Mouse (Mus musculus): ENCODE results near the gene Ttc26. TPM values are rescaled to one million over a fixed set of nuclear protein-coding genes. Genes with fewer than 3 reads are reported as not detected.
"Not testable (repeated sequence)": the region's sequence is repeated elsewhere in the genome, so short reads cannot be mapped to it uniquely, and the experiment has no call there.

Ttc26 gene
- polyA plus RNA-seq, 1 experiment from 2014 or later, result 3.8 TPM

GRCm38 (mm10) chr6:38432457-38432856 lies 51.2 kb downstream of the Ttc26 start:
- H3K27ac ChIP-seq; H3K9ac ChIP-seq; H3K27me3 ChIP-seq (replicated peaks); H3K4me1 ChIP-seq (replicated peaks); ATAC-seq; H3K4me3 ChIP-seq (replicated peaks); H3K36me3 ChIP-seq; H3K9me3 ChIP-seq: not testable (repeated sequence)
- peak overlapping the region; percentile 79; the same call in 1 of the 2 replicates for H3K4me2 ChIP-seq (replicated peaks)
- 77% methylated on average over 5 of the region's 5 CpGs for WGBS

DNA sequence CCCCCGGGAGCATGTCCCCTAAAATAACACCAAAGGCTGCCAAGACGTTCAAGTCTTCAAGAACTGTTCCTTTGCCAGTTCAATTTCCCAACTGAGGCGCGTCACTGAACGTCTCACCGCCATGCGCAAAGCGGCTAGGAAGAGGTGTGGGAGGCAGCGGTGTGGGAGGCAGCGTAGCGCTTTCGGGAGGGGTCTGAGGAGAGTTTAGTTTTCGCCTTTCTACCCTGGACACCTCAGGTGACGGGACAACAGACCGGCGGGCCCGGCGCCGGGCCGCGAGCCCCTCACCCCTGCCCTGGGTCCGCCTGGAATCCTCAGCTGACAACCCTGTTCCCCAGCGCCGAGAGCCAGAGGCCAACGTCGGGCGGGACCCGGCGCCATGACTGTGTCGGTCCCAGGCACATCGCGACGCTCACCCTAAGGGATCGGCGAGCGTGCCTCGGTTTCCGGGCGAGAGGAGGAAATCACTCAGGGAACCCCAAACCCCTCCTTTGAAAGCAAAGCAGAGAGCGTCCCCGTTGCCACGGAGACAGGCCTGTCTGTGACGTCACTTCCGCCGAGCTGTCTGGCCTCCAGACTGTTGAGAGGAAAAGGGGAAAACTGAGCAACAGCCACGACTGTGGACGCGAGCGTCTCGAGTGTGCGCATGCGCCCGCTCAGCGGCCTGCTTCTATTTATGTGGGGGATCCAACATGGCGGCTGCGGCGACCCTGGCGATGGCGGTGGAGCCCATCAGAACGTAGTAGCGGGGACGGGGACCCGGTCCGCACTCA lies 52.2 kb downstream of the Ttc26 start, which contains the start of gene Ubn2:
Gene Ubn2, plus strand, starts transcription at position 690 of the 773 bp plus-strand sequence.
- ATAC-seq, result peak; percentile 99
- H3K9ac ChIP-seq, result peak within 1 kb of the TSS; percentile 94
- 0 out of 2 replicates have a peak, but pooled peaks cover 2% of the 10 kb centered on the region for H3K4me1 ChIP-seq (replicated peaks)
- no peaks in the 10 kb centered on the region for H3K9me3 ChIP-seq
- no peaks in the 10 kb centered on the region for H3K27me3 ChIP-seq (replicated peaks)
- peak within 1 kb of the TSS; percentile 97 for H3K27ac ChIP-seq
- no peaks in the 10 kb centered on the region for H3K36me3 ChIP-seq
- H3K4me2 ChIP-seq (replicated peaks), result peak within 1 kb of the TSS; percentile 79
- WGBS, result under 1% methylated on average over 64 of the region's 64 CpGs
- H3K4me3 ChIP-seq (replicated peaks), result peak within 1 kb of the TSS; percentile 97

GRCm38 (mm10) chr6:38434055-38435023 lies 53.1 kb downstream of the Ttc26 start:
- H3K36me3 ChIP-seq, result no peaks in the 10 kb centered on the region
- under 1% methylated on average over 106 of the region's 118 CpGs for WGBS
- peak; percentile 76 for ATAC-seq
- peak overlapping the region; percentile 97 for H3K27ac ChIP-seq
- H3K27me3 ChIP-seq (replicated peaks), result no peaks in the 10 kb centered on the region
- H3K4me1 ChIP-seq (replicated peaks), result 0 out of 2 replicates have a peak, but pooled peaks cover 2% of the 10 kb centered on the region
- H3K4me2 ChIP-seq (replicated peaks), result peak overlapping the region; percentile 76
- peak overlapping the region; percentile 97 for H3K4me3 ChIP-seq (replicated peaks)
- peak overlapping the region; percentile 94 for H3K9ac ChIP-seq
- H3K9me3 ChIP-seq, result no peaks in the 10 kb centered on the region

GRCm38 (mm10) chr6:38443842-38444241 lies 62.6 kb downstream of the Ttc26 start:
- Histone ChIP-seq H3K4me1 (replicated peaks) (no peaks in the 10 kb centered on the region), H3K36me3 (0 out of 2 replicates have a peak, but pooled peaks cover 3% of the 10 kb centered on the region), H3K27me3 (replicated peaks) (no peaks in the 10 kb centered on the region), H3K27ac (no peak overlapping the region), H3K9ac (no peak overlapping the region), H3K4me3 (replicated peaks) (no peak overlapping the region), H3K9me3 (no peaks in the 10 kb centered on the region), H3K4me2 (replicated peaks) (no peak overlapping the region)
- WGBS, result 63% methylated on average over 3 of the region's 3 CpGs
- ATAC-seq, result no peak

DNA sequence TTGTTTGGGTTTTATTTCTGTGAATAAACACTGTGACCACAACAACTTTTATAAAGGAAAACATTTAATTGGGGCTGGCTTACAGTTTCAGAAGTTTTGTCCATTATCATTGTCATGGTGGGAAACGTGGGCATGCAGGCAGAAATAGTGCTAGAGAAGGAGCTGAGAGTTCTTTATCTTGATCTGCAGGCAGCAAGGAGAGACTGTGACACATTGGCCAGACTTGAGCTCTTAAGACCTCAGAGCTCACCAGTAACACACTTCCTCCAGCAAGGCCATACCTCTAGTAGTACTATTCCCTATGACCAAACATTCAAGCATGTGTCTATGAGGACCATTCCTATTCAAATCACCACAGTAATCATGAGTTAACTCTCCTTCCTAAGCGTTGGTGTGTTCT lies 67.0 kb downstream of the Ttc26 start:
- Histone ChIP-seq H3K9me3 (no peaks in the 10 kb centered on the region), H3K4me2 (replicated peaks) (no peak overlapping the region), H3K4me1 (replicated peaks) (no peaks in the 10 kb centered on the region), H3K27ac (no peak overlapping the region), H3K27me3 (replicated peaks) (no peaks in the 10 kb centered on the region), H3K4me3 (replicated peaks) (no peak overlapping the region), H3K9ac (no peak overlapping the region), H3K36me3 (0 out of 2 replicates have a peak, but pooled peaks cover 3% of the 10 kb centered on the region)
- ATAC-seq, result no peak
- WGBS, result 87% methylated on average over 2 of the region's 2 CpGs

DNA sequence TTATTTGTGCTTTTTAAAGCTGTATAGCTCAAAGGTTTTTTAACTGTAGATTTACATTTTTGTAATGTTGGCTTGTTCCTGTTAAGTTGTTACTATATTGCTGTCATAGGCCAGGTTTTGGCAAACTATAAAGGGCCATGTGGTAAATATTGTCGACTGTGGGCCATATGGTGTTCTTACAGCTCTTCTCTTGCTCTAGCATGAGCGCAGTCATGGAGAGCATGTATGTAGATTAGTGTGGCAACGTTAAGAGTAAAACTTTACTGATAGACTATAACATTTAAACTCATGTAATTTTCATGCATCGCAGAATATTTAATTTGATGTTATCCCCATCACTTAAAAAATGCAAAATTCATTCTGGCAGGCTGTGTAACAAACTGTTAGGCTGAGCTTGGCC lies 71.8 kb downstream of the Ttc26 start:
- WGBS, result 93% methylated on average over 4 of the region's 4 CpGs
- Histone ChIP-seq H3K4me1 (replicated peaks) (no peaks in the 10 kb centered on the region), H3K4me3 (replicated peaks) (no peak overlapping the region)

DNA sequence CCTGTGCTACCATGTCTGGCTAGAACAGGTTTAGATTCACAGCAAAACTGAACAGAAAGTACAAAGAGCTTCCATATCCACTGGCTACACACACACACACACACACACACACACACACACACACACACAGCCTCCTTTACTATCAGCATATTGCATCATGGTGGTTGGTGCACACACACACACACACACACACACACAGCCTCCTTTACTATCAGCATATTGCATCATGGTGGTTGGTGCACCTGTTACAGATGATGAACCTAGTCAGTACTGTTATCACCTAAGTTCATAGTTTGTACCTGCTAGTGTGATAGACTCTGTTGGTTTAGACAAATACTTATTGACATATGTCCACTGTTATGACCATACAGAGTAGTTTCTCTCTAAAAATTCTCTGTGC lies 75.2 kb downstream of the Ttc26 start:
- ATAC-seq, H3K36me3 ChIP-seq, H3K27ac ChIP-seq: not testable (repeated sequence)

More for the DNA sequence above, 71.8 kb downstream of the Ttc26 start:
- Histone ChIP-seq H3K9me3 (no peaks in the 10 kb centered on the region), H3K36me3 (peaks cover 6% of the 10 kb centered on the region; the same call in 1 of the 2 replicates), H3K9ac (no peak overlapping the region), H3K27ac (no peak overlapping the region), H3K4me2 (replicated peaks) (no peak overlapping the region), H3K27me3 (replicated peaks) (no peaks in the 10 kb centered on the region)
- ATAC-seq, result no peak

GRCm38 (mm10) chr6:38458075-38458474 lies 76.8 kb downstream of the Ttc26 start:
- peaks cover 9% of the 10 kb centered on the region; the same call in 1 of the 2 replicates for H3K36me3 ChIP-seq
- WGBS, result 98% methylated on average over 3 of the region's 3 CpGs

More for the DNA sequence above, 75.2 kb downstream of the Ttc26 start:
- not testable (repeated sequence) for H3K4me2 ChIP-seq (replicated peaks); H3K9me3 ChIP-seq; H3K27me3 ChIP-seq (replicated peaks); H3K4me3 ChIP-seq (replicated peaks); H3K9ac ChIP-seq; H3K4me1 ChIP-seq (replicated peaks)

GRCm38 (mm10) chr6:38469591-38469990 lies 88.3 kb downstream of the Ttc26 start:
- Histone ChIP-seq H3K27me3 (replicated peaks) (no peaks in the 10 kb centered on the region), H3K36me3 (no peaks in the 10 kb centered on the region), H3K4me2 (replicated peaks) (no peak overlapping the region), H3K4me3 (replicated peaks) (no peak overlapping the region), H3K9me3 (no peaks in the 10 kb centered on the region), H3K9ac (no peak overlapping the region), H3K4me1 (replicated peaks) (no peaks in the 10 kb centered on the region), H3K27ac (no peak overlapping the region)
- WGBS, result 87% methylated on average over 4 of the region's 4 CpGs
- no peak for ATAC-seq

More at GRCm38 (mm10) chr6:38458075-38458474, 76.8 kb downstream of the Ttc26 start:
- Histone ChIP-seq H3K9me3 (no peaks in the 10 kb centered on the region), H3K27ac (no peak overlapping the region), H3K9ac (no peak overlapping the region), H3K4me3 (replicated peaks) (no peak overlapping the region), H3K4me1 (replicated peaks) (no peaks in the 10 kb centered on the region), H3K27me3 (replicated peaks) (no peaks in the 10 kb centered on the region), H3K4me2 (replicated peaks) (no peak overlapping the region)
- no peak for ATAC-seq

Other genes with a start within 250 kb of the Ttc26 start
- 2.8 and 3.3 TPM in 2 replicates for gene D630045J12Rik, start 127.5 kb upstream of the Ttc26 start, polyA plus RNA-seq (2015; fragmentation: Nextera tagmentation; extraction: Ambion mirVana)
- gene Zc3hav1l, start 82.2 kb upstream of the Ttc26 start, polyA plus RNA-seq (2015; fragmentation: Nextera tagmentation; extraction: Ambion mirVana), result 8.3 and 9.0 TPM in 2 replicates
- gene Zc3hav1, start 26.9 kb upstream of the Ttc26 start, polyA plus RNA-seq (2015; fragmentation: Nextera tagmentation; extraction: Ambion mirVana), result 13.9 and 15.2 TPM in 2 replicates
- gene Ubn2, start 52.5 kb downstream of the Ttc26 start, polyA plus RNA-seq (2015; fragmentation: Nextera tagmentation; extraction: Ambion mirVana), result 9.5 and 11.7 TPM in 2 replicates
- gene Fmc1, start 152.0 kb downstream of the Ttc26 start, polyA plus RNA-seq (2015; fragmentation: Nextera tagmentation; extraction: Ambion mirVana), result 170 and 176 TPM in 2 replicates
- 29.2 and 29.6 TPM in 2 replicates for gene Luc7l2, start 169.9 kb downstream of the Ttc26 start, polyA plus RNA-seq (2015; fragmentation: Nextera tagmentation; extraction: Ambion mirVana)